Mouse (Mus musculus) forebrain, embryonic 14.5 days (tissue): ENCODE measurements around the gene Cd69. TPM values are rescaled to one million over a fixed set of nuclear protein-coding genes. Genes with fewer than 3 reads are reported as not detected.

Experiments used
- ATAC-seq: fragments of 200-750 bp; cut with Nextera tagmentation; 2 replicates; pipeline ENCODE4 v1.8.0; 2017; ENCODE audit warnings: mild to moderate bottlenecking, moderate library complexity
- DNase-seq: peaks from one replicate; pipeline ENCODE4 v3.0.0-alpha.2; 2015; ENCODE audit warnings: low spot score
- H3K27ac ChIP-seq: fragments of 300-500 bp; sonication (generic); 2 replicates; pipeline ENCODE4 v1.5.1; 2014; ENCODE audit warnings: low read depth, mild to moderate bottlenecking, control low read depth, low read length, moderate library complexity
- H3K27me3 ChIP-seq: fragments of 300-500 bp; sonication (generic); replicated peaks from 2 replicates; pipeline ENCODE4 v1.6.1; 2014; ENCODE audit warnings: low read length, control low read depth, mixed read lengths; ENCODE audit not compliant: control insufficient read depth, insufficient read depth
- H3K36me3 ChIP-seq: fragments of 300-500 bp; sonication (generic); 2 replicates; pipeline ENCODE4 v1.6.1; 2014; ENCODE audit warnings: low read length, control low read depth; ENCODE audit not compliant: control insufficient read depth, insufficient read depth
- H3K4me1 ChIP-seq: fragments of 300-500 bp; sonication (generic); 2 replicates; pipeline ENCODE4 v1.6.1; 2014; ENCODE audit warnings: antibody characterized with exemption, low read length, control low read depth; ENCODE audit not compliant: control insufficient read depth, insufficient read depth
- H3K4me2 ChIP-seq: fragments of 300-500 bp; sonication (generic); 2 replicates; pipeline ENCODE4 v1.6.1; 2014; ENCODE audit warnings: mild to moderate bottlenecking, control low read depth, low read length
- H3K4me3 ChIP-seq: fragments of 300-500 bp; sonication (generic); 2 replicates; pipeline ENCODE4 v1.5.1; 2014; ENCODE audit warnings: low read depth, low read length, control low read depth
- H3K9ac ChIP-seq: fragments of 300-500 bp; sonication (generic); 2 replicates; pipeline ENCODE4 v1.6.1; 2014; ENCODE audit warnings: mild to moderate bottlenecking, low read length, control low read depth, moderate library complexity
- H3K9me3 ChIP-seq: fragments of 300-500 bp; sonication (generic); replicated peaks from 2 replicates; pipeline ENCODE4 v1.6.1; 2016; ENCODE audit warnings: low read length, control low read depth, mixed read lengths; ENCODE audit not compliant: control insufficient read depth
- WGBS: fragments of 180-500 bp; shearing (Covaris S2); extraction: QIAGEN DNeasy Blood & Tissue Kit; methylation state at CpG from one replicate; pipeline ENCODE4 v1.1.7; 2014; 5-methylcytosine and 5-hydroxymethylcytosine counted together
- polyA plus RNA-seq: library from polyadenylated mRNA; unstranded; fragments of >200 nt; fragmentation: Nextera tagmentation; extraction: Ambion mirVana; gene quantifications from 2 replicates; pipeline ENCODE4 v1.2.1, GENCODE M21; 2014

Cd69 gene
- polyA plus RNA-seq, 1 experiment from 2014 or later: not detected

DNA sequence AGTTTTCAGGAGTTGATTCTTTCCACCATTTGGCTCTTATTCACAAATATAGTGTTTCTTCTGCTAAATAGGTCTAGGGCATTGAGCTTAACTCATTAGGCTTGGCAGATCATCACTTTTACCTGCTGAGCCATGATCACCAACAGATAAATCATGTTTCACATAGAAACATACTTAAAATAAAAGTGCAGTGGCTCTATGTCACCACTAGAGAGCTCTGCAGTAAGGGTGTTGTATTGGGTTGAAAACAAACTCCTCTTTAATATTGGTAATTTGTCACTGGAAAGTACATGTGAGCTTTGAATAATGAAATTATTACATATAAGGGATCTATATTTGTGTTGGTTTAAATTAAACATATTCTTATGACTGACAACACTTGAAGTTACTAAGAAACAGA lies 15.2 kb downstream of the Cd69 start:
- DNase-seq: peak; percentile 16
- H3K27me3 ChIP-seq: no peaks in the 10 kb centered on the region
- no peak overlapping the region for H3K4me2 ChIP-seq
- no peaks in the 10 kb centered on the region for H3K36me3 ChIP-seq
- no peak overlapping the region for H3K27ac ChIP-seq
- no peak overlapping the region for H3K4me3 ChIP-seq
- H3K9ac ChIP-seq: no peak overlapping the region
- ATAC-seq: no peak
- H3K4me1 ChIP-seq: no peaks in the 10 kb centered on the region
- no peaks in the 10 kb centered on the region for H3K9me3 ChIP-seq

DNA sequence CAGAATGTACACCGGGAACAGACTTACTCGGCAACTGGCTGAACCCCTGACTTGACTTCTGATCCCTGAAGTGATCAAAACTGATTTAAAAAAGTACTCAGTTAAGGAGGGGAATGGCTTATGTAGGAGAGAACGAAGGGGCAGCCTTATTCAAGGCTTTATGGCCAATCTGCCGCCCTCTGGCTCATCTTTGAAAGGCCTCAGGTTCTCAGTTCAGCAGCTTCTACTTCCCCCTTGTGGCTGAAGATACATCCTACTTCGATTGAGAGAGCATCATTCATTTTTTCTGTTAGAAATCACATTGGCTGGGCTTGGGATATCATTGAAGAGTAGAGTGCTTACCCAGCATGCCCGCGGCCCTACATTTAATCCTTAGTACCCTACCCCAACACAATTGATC lies 19.2 kb downstream of the Cd69 start:
- Histone ChIP-seq H3K4me2 (no peak overlapping the region), H3K27me3 (no peaks in the 10 kb centered on the region), H3K9me3 (no peaks in the 10 kb centered on the region), H3K4me1 (no peaks in the 10 kb centered on the region), H3K36me3 (no peaks in the 10 kb centered on the region), H3K9ac (no peak overlapping the region), H3K4me3 (no peak overlapping the region), H3K27ac (no peak overlapping the region)
- ATAC-seq: no peak
- whole genome bisulfite sequencing: 59% methylated on average over 7 of the region's 7 CpGs
- DNase-seq: peak; percentile 33

- no peak overlapping the region for H3K9ac ChIP-seq
- no peak overlapping the region for H3K4me2 ChIP-seq
- no peak overlapping the region for H3K4me3 ChIP-seq
- H3K27ac ChIP-seq: no peak overlapping the region
- DNase-seq (peak; percentile 74), ATAC-seq (peak; percentile 46; the same call in 1 of the 2 replicates)
- no peaks in the 10 kb centered on the region for H3K36me3 ChIP-seq
- WGBS: 18% methylated on average over 4 of the region's 4 CpGs
- H3K27me3 ChIP-seq: no peaks in the 10 kb centered on the region
- no peaks in the 10 kb centered on the region for H3K4me1 ChIP-seq
- H3K9me3 ChIP-seq: no peaks in the 10 kb centered on the region
Measured at GRCm38 (mm10) chr6:129254949-129255602, 20.2 kb downstream of the Cd69 start.

DNA sequence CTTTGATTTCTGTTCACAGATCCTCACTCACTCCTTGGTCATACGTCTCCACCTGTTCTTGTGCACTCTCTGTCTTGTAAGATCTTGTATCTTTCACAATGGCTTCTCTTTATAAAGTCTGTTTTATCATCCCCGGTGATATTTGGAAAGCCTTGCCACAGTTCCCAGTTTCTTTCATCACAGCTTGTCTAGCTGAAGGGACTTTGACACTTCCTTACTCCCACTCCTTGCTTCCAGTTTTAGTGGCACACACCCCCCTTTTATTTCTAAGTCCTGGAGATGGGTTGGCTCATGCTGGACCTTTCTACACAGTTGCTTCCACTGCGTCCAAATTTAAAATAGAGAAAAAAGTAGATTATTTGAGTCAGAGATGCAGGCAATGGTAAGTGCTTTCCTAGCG lies 20.9 kb downstream of the Cd69 start:
- DNase-seq: no peak
- H3K4me3 ChIP-seq: no peak overlapping the region
- no peak for ATAC-seq

GRCm38 (mm10) chr6:129248243-129248642 lies 27.0 kb downstream of the Cd69 start:
- no peak overlapping the region for H3K27ac ChIP-seq
- ATAC-seq (no peak), DNase-seq (no peak)
- no peaks in the 10 kb centered on the region for H3K4me1 ChIP-seq
- H3K36me3 ChIP-seq: no peaks in the 10 kb centered on the region
- H3K27me3 ChIP-seq: no peaks in the 10 kb centered on the region
- H3K9ac ChIP-seq: no peak overlapping the region
- H3K4me2 ChIP-seq: no peak overlapping the region
- no peak overlapping the region for H3K4me3 ChIP-seq
- no peaks in the 10 kb centered on the region for H3K9me3 ChIP-seq

More for the DNA sequence above, 20.9 kb downstream of the Cd69 start:
- H3K27ac ChIP-seq: no peak overlapping the region
- WGBS: 82% methylated on average over 4 of the region's 4 CpGs
- no peaks in the 10 kb centered on the region for H3K4me1 ChIP-seq
- H3K9ac ChIP-seq: no peak overlapping the region
- no peaks in the 10 kb centered on the region for H3K27me3 ChIP-seq
- H3K4me2 ChIP-seq: no peak overlapping the region
- no peaks in the 10 kb centered on the region for H3K9me3 ChIP-seq
- H3K36me3 ChIP-seq: no peaks in the 10 kb centered on the region

DNA sequence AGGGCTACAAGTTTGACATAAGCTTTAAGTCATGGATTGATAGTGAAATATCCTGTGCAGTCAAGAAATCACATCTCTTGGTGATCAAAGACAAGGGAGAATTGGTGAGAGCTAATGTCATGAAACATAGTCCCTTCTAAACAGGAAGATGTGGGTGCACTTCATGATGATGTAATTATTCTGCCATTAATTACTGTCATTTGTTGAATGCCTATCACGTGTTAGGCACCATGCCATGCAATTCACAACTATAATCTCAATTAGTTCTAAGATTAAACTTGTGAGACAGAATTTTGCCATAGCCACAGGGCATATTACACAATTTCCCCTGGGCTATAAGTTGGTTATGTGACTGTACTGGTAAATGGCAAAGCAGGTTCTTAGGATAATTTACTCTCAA lies 28.2 kb downstream of the Cd69 start:
- ATAC-seq (no peak), DNase-seq (no peak)
- WGBS: 57% methylated on average over 1 of the region's 1 CpGs
- Histone ChIP-seq H3K27ac (no peak overlapping the region), H3K9ac (no peak overlapping the region), H3K36me3 (no peaks in the 10 kb centered on the region), H3K4me2 (no peak overlapping the region), H3K27me3 (no peaks in the 10 kb centered on the region), H3K4me3 (no peak overlapping the region), H3K9me3 (no peaks in the 10 kb centered on the region), H3K4me1 (no peaks in the 10 kb centered on the region)

GRCm38 (mm10) chr6:129245793-129246192 lies 29.4 kb downstream of the Cd69 start:
- no peak overlapping the region for H3K4me2 ChIP-seq
- no peaks in the 10 kb centered on the region for H3K4me1 ChIP-seq
- H3K4me3 ChIP-seq: no peak overlapping the region
- H3K27ac ChIP-seq: no peak overlapping the region
- ATAC-seq: no peak
- no peaks in the 10 kb centered on the region for H3K9me3 ChIP-seq
- H3K27me3 ChIP-seq: no peaks in the 10 kb centered on the region
- no peak overlapping the region for H3K9ac ChIP-seq
- no peaks in the 10 kb centered on the region for H3K36me3 ChIP-seq
- no peak for DNase-seq

GRCm38 (mm10) chr6:129241907-129242306 lies 33.3 kb downstream of the Cd69 start:
- H3K4me3 ChIP-seq: no peak overlapping the region
- H3K4me1 ChIP-seq: no peaks in the 10 kb centered on the region
- ATAC-seq: no peak
- no peak overlapping the region for H3K4me2 ChIP-seq
- H3K9me3 ChIP-seq: no peaks in the 10 kb centered on the region
- H3K9ac ChIP-seq: no peak overlapping the region
- WGBS: 64% methylated on average over 6 of the region's 6 CpGs
- no peaks in the 10 kb centered on the region for H3K36me3 ChIP-seq
- DNase-seq: peak; percentile 10
- H3K27me3 ChIP-seq: no peaks in the 10 kb centered on the region
- H3K27ac ChIP-seq: no peak overlapping the region

DNA sequence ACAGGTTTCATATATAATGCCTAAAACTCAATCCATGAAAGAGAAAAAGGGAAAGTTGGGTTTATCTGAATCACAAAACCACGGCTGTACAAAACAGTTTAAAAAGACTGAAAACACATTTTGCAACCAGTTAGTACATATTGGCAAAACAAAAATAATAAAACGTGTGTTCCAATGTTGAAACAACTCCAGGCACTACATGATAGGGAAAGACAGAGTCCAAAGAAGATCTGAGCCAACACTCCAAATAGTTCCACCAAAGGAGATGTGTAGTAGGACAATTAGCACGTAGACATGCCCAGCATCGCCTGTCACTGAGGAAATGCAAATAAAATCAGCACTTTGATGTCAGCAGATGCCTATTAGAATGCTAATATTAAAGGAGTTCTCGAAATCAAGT lies 33.8 kb downstream of the Cd69 start:
- H3K27me3 ChIP-seq: no peaks in the 10 kb centered on the region
- H3K4me1 ChIP-seq: no peaks in the 10 kb centered on the region
- no peak overlapping the region for H3K27ac ChIP-seq
- no peak overlapping the region for H3K4me3 ChIP-seq
- ATAC-seq: no peak
- H3K9ac ChIP-seq: no peak overlapping the region
- H3K4me2 ChIP-seq: no peak overlapping the region
- WGBS: 68% methylated on average over 5 of the region's 5 CpGs
- no peak for DNase-seq
- H3K36me3 ChIP-seq: no peaks in the 10 kb centered on the region
- H3K9me3 ChIP-seq: no peaks in the 10 kb centered on the region
